Mouse (Mus musculus): Measurements from ENCODE around the gene Hrnr. TPM values are rescaled to one million over a fixed set of nuclear protein-coding genes. Genes with fewer than 3 reads are reported as not detected.

Gene Hrnr
- total RNA-seq (2018; cell fraction: chromatin; rRNA removed): not detected
- not detected for total RNA-seq (2018; cell fraction: cytosol; rRNA removed)
- total RNA-seq (2018; cell fraction: nucleus; rRNA removed): not detected
- not detected in 3 replicates for polyA plus RNA-seq (2018)

- WGBS (ENCODE audit: missing documents): 91% methylated on average over 2 of the region's 2 CpGs
- Histone ChIP-seq H3K79me2 (ENCODE audit: inconsistent target) (no peaks in the 10 kb centered on the region), H3K4me3 (ENCODE audit: inconsistent target) (no peak within 1 kb of the TSS), H3K27ac (no peak within 1 kb of the TSS), H3K36me3 (ENCODE audit: inconsistent target) (no peaks in the 10 kb centered on the region)
These were observed at the start of gene Hrnr for GRCm38 (mm10) chr3:93319449-93319848. TSS of gene Hrnr (plus strand) at chr3:93319749.

GRCm38 (mm10) chr3:93273223-93273622 is 46.3 kb upstream of the Hrnr start, which contains the start of gene Flg:
TSS of gene Flg (plus strand) at chr3:93273523.
- no peak within 1 kb of the TSS for H3K27ac ChIP-seq
- no peaks in the 10 kb centered on the region for H3K79me2 ChIP-seq (ENCODE audit: inconsistent target)
- H3K36me3 ChIP-seq (ENCODE audit: inconsistent target): no peaks in the 10 kb centered on the region
- 100% methylated on average over 1 of the region's 2 CpGs for WGBS (ENCODE audit: missing documents)
- H3K4me3 ChIP-seq (ENCODE audit: inconsistent target): no peak within 1 kb of the TSS

- H3K27ac ChIP-seq: no peak overlapping the region
- H3K79me2 ChIP-seq (ENCODE audit: inconsistent target): no peaks in the 10 kb centered on the region
- WGBS (ENCODE audit: missing documents): 75% methylated on average over 2 of the region's 2 CpGs
- H3K36me3 ChIP-seq (ENCODE audit: inconsistent target): no peaks in the 10 kb centered on the region
- no peak overlapping the region for H3K4me3 ChIP-seq (ENCODE audit: inconsistent target)
These were observed 22.0 kb upstream of the Hrnr start for GRCm38 (mm10) chr3:93297542-93297941.

GRCm38 (mm10) chr3:93299832-93300231 is 19.7 kb upstream of the Hrnr start:
- 89% methylated on average over 6 of the region's 6 CpGs for WGBS (ENCODE audit: missing documents)
- Histone ChIP-seq H3K27ac (no peak overlapping the region), H3K4me3 (ENCODE audit: inconsistent target) (no peak overlapping the region), H3K79me2 (ENCODE audit: inconsistent target) (no peaks in the 10 kb centered on the region), H3K36me3 (ENCODE audit: inconsistent target) (no peaks in the 10 kb centered on the region)

- H3K79me2 ChIP-seq (ENCODE audit: inconsistent target): no peaks in the 10 kb centered on the region
- WGBS (ENCODE audit: missing documents): 87% methylated on average over 3 of the region's 3 CpGs
These were observed 17.7 kb upstream of the Hrnr start for GRCm38 (mm10) chr3:93301896-93302295.

GRCm38 (mm10) chr3:93306142-93306541 is 13.4 kb upstream of the Hrnr start:
- no peaks in the 10 kb centered on the region for H3K79me2 ChIP-seq (ENCODE audit: inconsistent target)
- 92% methylated on average over 2 of the region's 2 CpGs for WGBS (ENCODE audit: missing documents)
- no peak overlapping the region for H3K4me3 ChIP-seq (ENCODE audit: inconsistent target)
- H3K27ac ChIP-seq: no peak overlapping the region
- H3K36me3 ChIP-seq (ENCODE audit: inconsistent target): no peaks in the 10 kb centered on the region

More at GRCm38 (mm10) chr3:93301896-93302295, 17.7 kb upstream of the Hrnr start:
- no peak overlapping the region for H3K27ac ChIP-seq
- no peak overlapping the region for H3K4me3 ChIP-seq (ENCODE audit: inconsistent target)
- H3K36me3 ChIP-seq (ENCODE audit: inconsistent target): no peaks in the 10 kb centered on the region

- H3K27ac ChIP-seq: no peak overlapping the region
- WGBS (ENCODE audit: missing documents): 87% methylated on average over 3 of the region's 3 CpGs
- no peak overlapping the region for H3K4me3 ChIP-seq (ENCODE audit: inconsistent target)
- no peaks in the 10 kb centered on the region for H3K36me3 ChIP-seq (ENCODE audit: inconsistent target)
- H3K79me2 ChIP-seq (ENCODE audit: inconsistent target): no peaks in the 10 kb centered on the region
These were observed 8.2 kb upstream of the Hrnr start for GRCm38 (mm10) chr3:93311371-93311770.

GRCm38 (mm10) chr3:93314388-93314787 is 5.2 kb upstream of the Hrnr start:
- 100% methylated on average over 1 of the region's 1 CpGs for WGBS (ENCODE audit: missing documents)
- Histone ChIP-seq H3K36me3 (ENCODE audit: inconsistent target) (no peaks in the 10 kb centered on the region), H3K27ac (no peak overlapping the region), H3K79me2 (ENCODE audit: inconsistent target) (no peaks in the 10 kb centered on the region), H3K4me3 (ENCODE audit: inconsistent target) (no peak overlapping the region)

GRCm38 (mm10) chr3:93337749-93338148 is 18.2 kb downstream of the Hrnr start:
- Histone ChIP-seq H3K27ac (no peak overlapping the region), H3K4me3 (ENCODE audit: inconsistent target) (no peak overlapping the region), H3K79me2 (ENCODE audit: inconsistent target) (no peaks in the 10 kb centered on the region), H3K36me3 (ENCODE audit: inconsistent target) (no peaks in the 10 kb centered on the region)

GRCm38 (mm10) chr3:93340021-93340420 is 20.5 kb downstream of the Hrnr start:
- Histone ChIP-seq H3K27ac (no peak overlapping the region), H3K36me3 (ENCODE audit: inconsistent target) (no peaks in the 10 kb centered on the region), H3K4me3 (ENCODE audit: inconsistent target) (no peak overlapping the region), H3K79me2 (ENCODE audit: inconsistent target) (no peaks in the 10 kb centered on the region)
- WGBS (ENCODE audit: missing documents): 91% methylated on average over 4 of the region's 4 CpGs

- no peak overlapping the region for H3K27ac ChIP-seq
- no peak overlapping the region for H3K4me3 ChIP-seq (ENCODE audit: inconsistent target)
- H3K79me2 ChIP-seq (ENCODE audit: inconsistent target): no peaks in the 10 kb centered on the region
- WGBS (ENCODE audit: missing documents): 54% methylated on average over 2 of the region's 2 CpGs
- no peaks in the 10 kb centered on the region for H3K36me3 ChIP-seq (ENCODE audit: inconsistent target)
These were observed 27.3 kb downstream of the Hrnr start for GRCm38 (mm10) chr3:93346896-93347295.

GRCm38 (mm10) chr3:93360045-93360444 is 40.5 kb downstream of the Hrnr start:
- Histone ChIP-seq H3K36me3 (ENCODE audit: inconsistent target) (no peaks in the 10 kb centered on the region), H3K27ac (no peak overlapping the region), H3K79me2 (ENCODE audit: inconsistent target) (no peaks in the 10 kb centered on the region), H3K4me3 (ENCODE audit: inconsistent target) (no peak overlapping the region)
- WGBS (ENCODE audit: missing documents): 17% methylated on average over 7 of the region's 7 CpGs

- Histone ChIP-seq H3K79me2 (ENCODE audit: inconsistent target) (no peaks in the 10 kb centered on the region), H3K4me3 (ENCODE audit: inconsistent target) (no peak overlapping the region), H3K27ac (no peak overlapping the region), H3K36me3 (ENCODE audit: inconsistent target) (no peaks in the 10 kb centered on the region)
- WGBS (ENCODE audit: missing documents): 20% methylated on average over 10 of the region's 10 CpGs
These were observed 42.5 kb downstream of the Hrnr start for GRCm38 (mm10) chr3:93361933-93362574.

GRCm38 (mm10) chr3:93366966-93367575 is 47.5 kb downstream of the Hrnr start:
- H3K27ac ChIP-seq: no peak overlapping the region
- 80% methylated on average over 3 of the region's 3 CpGs for WGBS (ENCODE audit: missing documents)

GRCm38 (mm10) chr3:93368171-93368570 is 48.6 kb downstream of the Hrnr start:
- Histone ChIP-seq H3K27ac (no peak overlapping the region), H3K4me3 (ENCODE audit: inconsistent target) (no peak overlapping the region), H3K36me3 (ENCODE audit: inconsistent target) (no peaks in the 10 kb centered on the region), H3K79me2 (ENCODE audit: inconsistent target) (no peaks in the 10 kb centered on the region)
- 47% methylated on average over 1 of the region's 1 CpGs for WGBS (ENCODE audit: missing documents)

More at GRCm38 (mm10) chr3:93366966-93367575, 47.5 kb downstream of the Hrnr start:
- no peaks in the 10 kb centered on the region for H3K79me2 ChIP-seq (ENCODE audit: inconsistent target)
- H3K4me3 ChIP-seq (ENCODE audit: inconsistent target): no peak overlapping the region
- H3K36me3 ChIP-seq (ENCODE audit: inconsistent target): no peaks in the 10 kb centered on the region

Data from macrophage (primary cell).